Mouse (Mus musculus): ENCODE data around the gene Itpkb. TPM values are rescaled to one million over a fixed set of nuclear protein-coding genes. Genes with fewer than 3 reads are reported as not detected.

The Itpkb gene
- polyA plus RNA-seq, 1 experiment: 12.5 TPM

DNA sequence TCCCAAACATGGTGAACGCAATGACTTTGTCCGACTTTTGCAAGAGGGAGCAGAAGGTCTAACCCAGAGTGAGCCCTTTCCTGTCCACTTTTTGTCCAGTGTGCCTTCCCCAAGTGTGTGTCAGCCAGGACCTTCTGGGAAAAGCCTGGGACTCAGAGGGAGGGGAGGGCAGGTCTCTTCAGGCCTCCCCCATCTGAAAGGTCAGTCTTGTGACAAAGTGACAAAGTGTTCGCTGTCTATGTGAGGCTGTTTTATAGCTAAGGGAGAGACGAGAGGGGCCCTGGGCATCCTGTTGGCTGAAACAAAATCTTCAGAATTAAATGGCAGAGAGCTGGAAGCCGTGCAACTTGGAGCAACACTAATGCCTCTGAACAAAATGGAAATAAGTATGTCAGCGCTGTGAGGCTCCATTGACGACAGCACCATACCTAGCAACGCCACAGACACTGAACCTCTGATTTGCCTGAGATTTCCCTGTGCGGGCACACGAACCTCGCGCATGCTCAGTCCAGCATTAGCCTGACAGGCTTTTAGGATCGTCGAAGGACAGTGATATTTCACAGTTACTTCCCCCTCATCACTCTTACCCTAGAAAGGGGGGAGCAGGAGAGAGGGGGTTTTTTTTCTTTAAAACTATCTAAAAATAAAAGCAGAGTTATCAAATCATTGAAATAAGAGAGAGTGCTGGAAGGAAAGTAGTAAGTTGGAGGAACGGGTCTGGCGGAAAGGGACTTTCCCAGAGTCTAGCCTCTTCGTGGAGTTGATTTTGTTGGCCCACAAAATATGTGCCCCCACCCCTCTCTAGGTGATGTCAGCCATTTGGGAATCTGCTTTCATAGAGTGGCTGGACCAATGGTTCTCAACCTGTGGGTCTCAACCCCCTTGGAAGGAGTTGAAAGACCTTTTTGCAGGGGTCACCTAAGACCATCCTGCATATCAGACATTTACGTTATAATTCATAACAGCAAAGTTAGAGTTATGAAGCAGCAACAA, 77.7 kb downstream of the Itpkb start:
- H3K27ac ChIP-seq (ENCODE audit: insufficient read depth, low read length): no peak overlapping the region
- TF ChIP-seq CTCF (IDR thresholded peaks at IDR 0.05; ENCODE audit: borderline replicate concordance, insufficient read depth, low read length): no peak
- TF ChIP-seq POLR2A (IDR thresholded peaks at IDR 0.05; ENCODE audit: low read depth, low read length): no peak

GRCm38 (mm10) chr1:180408832-180409231, 78.5 kb downstream of the Itpkb start:
- Histone ChIP-seq H3K4me1 (ENCODE audit: control insufficient read depth, insufficient read depth, low read length) (peaks cover 6% of the 10 kb centered on the region), H3K4me3 (ENCODE audit: insufficient read depth, low read length) (no peak overlapping the region), H3K27ac (ENCODE audit: insufficient read depth, low read length) (no peak overlapping the region)
- TF ChIP-seq CTCF (IDR thresholded peaks at IDR 0.05; ENCODE audit: borderline replicate concordance, insufficient read depth, low read length): no peak
- no peak for TF ChIP-seq POLR2A (IDR thresholded peaks at IDR 0.05; ENCODE audit: low read depth, low read length)

More for the DNA sequence above, 77.7 kb downstream of the Itpkb start:
- peaks cover 13% of the 10 kb centered on the region for H3K4me1 ChIP-seq (ENCODE audit: control insufficient read depth, insufficient read depth, low read length)
- no peak overlapping the region for H3K4me3 ChIP-seq (ENCODE audit: insufficient read depth, low read length)

DNA sequence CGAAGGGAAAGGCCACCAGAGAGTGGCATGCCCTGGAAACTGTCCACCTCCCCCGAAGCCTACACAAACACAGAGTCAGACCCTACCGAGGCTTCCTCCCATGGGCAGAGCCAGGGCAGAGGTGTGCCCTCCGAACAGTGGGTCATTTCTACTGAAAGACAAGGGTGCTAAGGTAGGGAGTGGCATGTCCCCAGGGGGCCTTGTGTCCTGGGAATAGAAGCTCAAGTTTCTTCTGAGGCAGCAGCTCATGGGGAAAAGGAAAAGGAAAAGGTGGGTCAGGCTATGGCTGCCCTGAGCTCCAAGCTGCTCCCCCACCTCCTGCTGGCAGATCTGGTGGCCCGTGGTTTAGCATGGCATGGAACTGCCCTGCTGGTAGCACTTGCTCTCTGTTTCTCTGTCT, 79.5 kb downstream of the Itpkb start:
- Histone ChIP-seq H3K4me3 (ENCODE audit: insufficient read depth, low read length) (no peak overlapping the region), H3K4me1 (ENCODE audit: control insufficient read depth, insufficient read depth, low read length) (peaks cover 4% of the 10 kb centered on the region; the same call in 1 of the 2 replicates), H3K27ac (ENCODE audit: insufficient read depth, low read length) (no peak overlapping the region)
- no peak for TF ChIP-seq CTCF (IDR thresholded peaks at IDR 0.05; ENCODE audit: borderline replicate concordance, insufficient read depth, low read length)

- no peak for TF ChIP-seq POLR2A (IDR thresholded peaks at IDR 0.05; ENCODE audit: low read depth, low read length)
- TF ChIP-seq CTCF (IDR thresholded peaks at IDR 0.05; ENCODE audit: borderline replicate concordance, insufficient read depth, low read length): no peak
- Histone ChIP-seq H3K4me3 (ENCODE audit: insufficient read depth, low read length) (no peak overlapping the region), H3K27ac (ENCODE audit: insufficient read depth, low read length) (no peak overlapping the region), H3K4me1 (ENCODE audit: control insufficient read depth, insufficient read depth, low read length) (peaks cover 4% of the 10 kb centered on the region; the same call in 1 of the 2 replicates)
Measured at GRCm38 (mm10) chr1:180410306-180410705, 80.0 kb downstream of the Itpkb start.

DNA sequence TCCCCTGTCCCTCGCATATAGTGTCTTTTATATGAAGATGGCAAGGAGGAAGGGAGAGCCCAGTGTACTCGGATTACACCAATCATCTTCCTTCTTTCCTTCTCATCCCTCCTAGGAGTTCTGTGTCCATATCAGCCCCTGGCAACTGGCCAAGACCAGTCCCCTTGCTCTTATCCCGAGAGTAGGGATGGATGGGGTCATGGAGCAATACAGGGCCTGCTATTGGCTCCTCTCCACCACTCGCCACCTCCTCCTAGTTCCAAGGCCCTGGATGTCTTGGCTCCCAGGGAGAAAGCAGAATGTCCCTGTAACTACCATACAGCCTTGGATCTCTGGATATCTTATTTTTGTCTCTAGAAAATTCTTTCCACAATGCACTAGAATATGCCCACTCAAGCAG, 84.8 kb downstream of the Itpkb start:
- Histone ChIP-seq H3K4me3 (ENCODE audit: insufficient read depth, low read length) (no peak overlapping the region), H3K4me1 (ENCODE audit: control insufficient read depth, insufficient read depth, low read length) (peaks cover 4% of the 10 kb centered on the region; the same call in 1 of the 2 replicates), H3K27ac (ENCODE audit: insufficient read depth, low read length) (no peak overlapping the region)
- TF ChIP-seq POLR2A (IDR thresholded peaks at IDR 0.05; ENCODE audit: low read depth, low read length) (no peak), CTCF (IDR thresholded peaks at IDR 0.05; ENCODE audit: borderline replicate concordance, insufficient read depth, low read length) (no peak)

GRCm38 (mm10) chr1:180415836-180416235, 85.6 kb downstream of the Itpkb start:
- Histone ChIP-seq H3K27ac (ENCODE audit: insufficient read depth, low read length) (no peak overlapping the region), H3K4me1 (ENCODE audit: control insufficient read depth, insufficient read depth, low read length) (no peaks in the 10 kb centered on the region), H3K4me3 (ENCODE audit: insufficient read depth, low read length) (no peak overlapping the region)
- TF ChIP-seq CTCF (IDR thresholded peaks at IDR 0.05; ENCODE audit: borderline replicate concordance, insufficient read depth, low read length) (no peak), POLR2A (IDR thresholded peaks at IDR 0.05; ENCODE audit: low read depth, low read length) (no peak)

DNA sequence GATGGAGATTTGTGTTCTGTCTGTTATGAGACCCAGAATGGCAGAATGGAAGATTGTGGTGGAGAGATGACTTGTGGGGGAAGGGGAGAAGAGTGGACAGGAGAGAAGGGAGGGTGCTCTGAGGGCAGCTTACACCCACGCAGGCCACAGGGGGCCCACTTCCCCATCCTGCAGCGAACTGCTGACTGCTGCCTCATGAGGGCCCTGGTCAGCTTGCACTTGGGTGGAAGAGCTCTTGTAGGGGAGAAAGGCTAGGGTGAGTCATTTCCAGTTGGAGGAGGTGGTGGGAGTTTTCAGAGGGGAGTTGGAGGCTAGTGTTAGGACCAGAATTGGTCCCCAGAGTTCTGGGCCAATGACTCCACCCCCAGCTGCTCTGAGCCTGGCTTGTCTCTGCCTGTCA, 86.8 kb downstream of the Itpkb start:
- H3K4me1 ChIP-seq (ENCODE audit: control insufficient read depth, insufficient read depth, low read length): no peaks in the 10 kb centered on the region
- no peak overlapping the region for H3K4me3 ChIP-seq (ENCODE audit: insufficient read depth, low read length)
- H3K27ac ChIP-seq (ENCODE audit: insufficient read depth, low read length): no peak overlapping the region
- TF ChIP-seq CTCF (IDR thresholded peaks at IDR 0.05; ENCODE audit: borderline replicate concordance, insufficient read depth, low read length) (no peak), POLR2A (IDR thresholded peaks at IDR 0.05; ENCODE audit: low read depth, low read length) (no peak)

GRCm38 (mm10) chr1:180419059-180419458, 88.8 kb downstream of the Itpkb start:
- Histone ChIP-seq H3K4me3 (ENCODE audit: insufficient read depth, low read length) (no peak overlapping the region), H3K4me1 (ENCODE audit: control insufficient read depth, insufficient read depth, low read length) (no peaks in the 10 kb centered on the region), H3K27ac (ENCODE audit: insufficient read depth, low read length) (no peak overlapping the region)
- TF ChIP-seq CTCF (IDR thresholded peaks at IDR 0.05; ENCODE audit: borderline replicate concordance, insufficient read depth, low read length) (no peak), POLR2A (IDR thresholded peaks at IDR 0.05; ENCODE audit: low read depth, low read length) (no peak)

DNA sequence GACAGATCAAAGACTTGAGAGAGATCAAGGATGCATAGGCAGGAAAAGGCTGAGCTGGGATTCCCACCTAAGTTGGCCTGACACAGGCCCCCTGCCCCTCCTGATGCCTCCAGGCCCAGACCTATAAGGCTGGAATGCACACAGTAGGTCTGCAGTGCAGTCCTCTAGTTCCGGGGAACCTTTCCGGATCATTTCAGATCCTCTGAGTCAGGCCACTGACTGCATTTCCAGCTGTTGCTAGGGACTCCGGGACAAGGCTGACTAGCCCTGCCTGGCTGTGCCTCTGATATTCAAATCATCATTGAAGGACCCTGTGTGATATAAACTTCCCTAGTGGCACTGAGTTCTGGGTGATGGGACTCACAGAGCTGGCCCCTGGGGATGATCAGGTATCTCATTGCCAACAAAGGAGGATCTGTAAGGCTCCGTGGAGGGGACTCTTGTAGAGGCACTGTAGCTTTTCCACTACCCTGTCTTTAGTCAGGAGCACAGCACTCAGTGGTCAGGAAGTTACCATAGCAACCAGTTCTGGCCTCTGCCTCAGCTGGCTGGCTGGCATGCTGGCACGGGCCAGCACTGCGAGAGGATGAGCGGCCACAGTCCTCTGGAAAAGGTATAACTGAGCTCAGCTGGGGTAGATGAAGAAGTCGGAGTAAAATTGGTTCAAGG, 90.3 kb downstream of the Itpkb start:
- no peak for TF ChIP-seq POLR2A (IDR thresholded peaks at IDR 0.05; ENCODE audit: low read depth, low read length)
- TF ChIP-seq CTCF (IDR thresholded peaks at IDR 0.05; ENCODE audit: borderline replicate concordance, insufficient read depth, low read length): no peak
- Histone ChIP-seq H3K4me1 (ENCODE audit: control insufficient read depth, insufficient read depth, low read length) (no peaks in the 10 kb centered on the region), H3K4me3 (ENCODE audit: insufficient read depth, low read length) (no peak overlapping the region), H3K27ac (ENCODE audit: insufficient read depth, low read length) (no peak overlapping the region)
